Mouse (Mus musculus) myocyte (in vitro differentiated cells): ENCODE measurements around the gene Phf10. TPM values are rescaled to one million over a fixed set of nuclear protein-coding genes. Genes with fewer than 3 reads are reported as not detected.
"Not testable (repeated sequence)": the region's sequence is repeated elsewhere in the genome, so short reads cannot be mapped to it uniquely, and the experiment has no call there.

Source experiments
- H3K27me3 ChIP-seq: one replicate; pipeline ENCODE4 v1.6.1; 2011; ENCODE audit not compliant: control insufficient read depth, insufficient read depth, insufficient read length
- H3K36me3 ChIP-seq: one replicate; pipeline ENCODE4 v1.6.1; 2011; ENCODE audit not compliant: control insufficient read depth, insufficient read depth
- H3K4me2 ChIP-seq: one replicate; pipeline ENCODE4 v1.6.1; 2011; ENCODE audit warnings: low read depth, control low read depth
- H3K4me3 ChIP-seq: one replicate; pipeline ENCODE4 v1.5.1; 2011; ENCODE audit warnings: mild to moderate bottlenecking, control low read depth, moderate library complexity
- H3K79me2 ChIP-seq: one replicate; pipeline ENCODE4 v1.6.1; 2011; ENCODE audit not compliant: control insufficient read depth, insufficient read depth
- H3ac ChIP-seq: one replicate; pipeline ENCODE4 v1.6.1; 2011; ENCODE audit not compliant: control insufficient read depth, insufficient read length
- CEBPB ChIP-seq: IDR thresholded peaks from 2 replicates; pipeline ENCODE4 v1.6.1; 2011; ENCODE audit warnings: mild to moderate bottlenecking, moderate library complexity; ENCODE audit not compliant: poor library complexity, insufficient read depth, severe bottlenecking
- E2F4 ChIP-seq: IDR thresholded peaks from one replicate; pipeline ENCODE4 v1.6.1; 2011; ENCODE audit warnings: mild to moderate bottlenecking, control low read depth, moderate library complexity; ENCODE audit not compliant: insufficient read depth
- MYOD1 ChIP-seq, 3 experiments: IDR thresholded peaks; one replicate each; pipeline ENCODE4 v1.6.1; 2011; ENCODE audit warnings: control low read depth in 2 of 3, low read depth in 2 of 3, mild to moderate bottlenecking in 2 of 3, moderate library complexity in 1 of 3; ENCODE audit not compliant: insufficient read length in 2 of 3, control insufficient read depth in 1 of 3
- MYOG ChIP-seq, 3 experiments: IDR thresholded peaks; one replicate each; pipeline ENCODE4 v1.6.1; 2011; ENCODE audit warnings: control low read depth in 2 of 3, low read depth in 2 of 3, mild to moderate bottlenecking in 2 of 3; ENCODE audit not compliant: insufficient read length in 2 of 3, control insufficient read depth in 1 of 3, insufficient read depth in 1 of 3
- POLR2A ChIP-seq: IDR thresholded peaks from one replicate; pipeline ENCODE4 v1.6.1; 2011; ENCODE audit warnings: low read depth, mild to moderate bottlenecking, control low read depth, moderate library complexity; ENCODE audit not compliant: insufficient read length
- POLR2AphosphoS2 ChIP-seq: IDR thresholded peaks from one replicate; pipeline ENCODE4 v1.6.1; 2011; ENCODE audit warnings: low read depth, control low read depth; ENCODE audit not compliant: insufficient read length
- REST ChIP-seq: IDR thresholded peaks from one replicate; pipeline ENCODE4 v1.6.1; 2011; ENCODE audit warnings: mild to moderate bottlenecking, control low read depth, moderate library complexity; ENCODE audit not compliant: insufficient read depth, insufficient read length
- SRF ChIP-seq: IDR thresholded peaks from one replicate; pipeline ENCODE4 v1.6.1; 2011; ENCODE audit warnings: low read depth; ENCODE audit not compliant: control insufficient read depth, insufficient read length
- TCF12 ChIP-seq: IDR thresholded peaks from one replicate; pipeline ENCODE4 v1.6.1; 2011; ENCODE audit warnings: mild to moderate bottlenecking, control low read depth; ENCODE audit not compliant: poor library complexity, insufficient read depth, severe bottlenecking
- polyA plus RNA-seq: library from polyadenylated mRNA; unstranded; fragments of >200 nt; fragmentation: generic; extraction: Trizol; gene quantifications from one replicate; pipeline ENCODE4 v1.2.1, GENCODE M21; 2012; ENCODE audit warnings: missing spikeins

Phf10 gene
- polyA plus RNA-seq, 1 experiment = 216 TPM

DNA sequence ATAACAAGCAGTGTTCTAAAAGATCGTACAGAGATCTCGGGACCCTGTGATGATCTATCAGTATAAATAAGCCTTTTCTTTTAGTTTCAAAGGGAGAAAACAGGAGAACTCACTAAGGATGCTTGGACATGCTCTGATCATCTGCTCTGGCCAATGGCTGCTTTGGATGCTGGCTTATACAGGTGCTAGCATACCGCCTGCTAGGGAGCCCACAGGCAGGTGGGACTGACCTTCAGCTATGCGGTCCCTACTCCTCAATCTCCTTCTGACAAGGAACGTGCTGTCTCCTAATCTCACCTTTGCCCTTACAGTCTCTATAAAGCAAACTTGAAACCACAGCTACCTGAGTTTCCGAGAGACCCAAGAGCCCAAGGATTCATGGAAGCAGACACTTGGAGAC is 56.9 kb downstream of the Phf10 start:
- no peaks in the 10 kb centered on the region for H3K79me2 ChIP-seq

DNA sequence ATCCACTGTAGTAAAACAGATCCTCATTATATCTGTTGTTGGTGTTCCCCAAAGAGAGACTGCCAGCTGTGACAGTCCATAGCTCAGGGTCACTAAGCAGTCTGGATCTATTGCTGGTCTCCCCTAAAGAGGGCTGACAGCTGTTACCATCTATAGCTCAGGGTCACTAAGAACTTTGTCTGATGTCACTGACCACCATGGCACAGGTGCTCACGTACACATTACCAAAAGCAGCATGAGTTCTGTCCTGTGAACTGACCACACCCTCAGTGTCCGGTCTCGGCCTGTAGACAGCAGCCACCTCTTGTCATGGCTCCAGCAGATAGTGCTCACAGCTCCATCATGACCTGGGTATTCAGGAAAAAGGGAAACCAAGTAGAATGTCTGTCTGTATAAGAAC is 57.9 kb downstream of the Phf10 start:
- H3K36me3 ChIP-seq = no peaks in the 10 kb centered on the region
- H3ac ChIP-seq = no peak overlapping the region
- H3K27me3 ChIP-seq = no peaks in the 10 kb centered on the region
- no peak overlapping the region for H3K4me3 ChIP-seq
- H3K4me2 ChIP-seq = no peak overlapping the region
- no peak for TF ChIP-seq TCF12
- TF ChIP-seq MYOG (IDR thresholded peaks at IDR 0.05; ENCODE audit: control insufficient read depth in 1 of 3, insufficient read depth in 1 of 3, insufficient read length in 2 of 3, low read depth in 2 of 3) = peak in 1 of 3 experiments; percentile 8
- TF ChIP-seq POLR2AphosphoS2 = no peak
- peak in 2 of 3 experiments; percentile 45 to 59 for TF ChIP-seq MYOD1 (IDR thresholded peaks at IDR 0.05; ENCODE audit: control insufficient read depth in 1 of 3, insufficient read length in 2 of 3, low read depth in 2 of 3)
- no peak for TF ChIP-seq E2F4
- no peaks in the 10 kb centered on the region for H3K79me2 ChIP-seq

More for the DNA sequence above, 56.9 kb downstream of the Phf10 start:
- H3K36me3 ChIP-seq = no peaks in the 10 kb centered on the region
- H3K4me3 ChIP-seq = no peak overlapping the region
- H3ac ChIP-seq = no peak overlapping the region
- no peaks in the 10 kb centered on the region for H3K27me3 ChIP-seq
- H3K4me2 ChIP-seq = no peak overlapping the region
- TF ChIP-seq SRF = no peak
- no peak for TF ChIP-seq REST
- no peak for TF ChIP-seq POLR2AphosphoS2
- no peak for TF ChIP-seq E2F4
- no peak for TF ChIP-seq POLR2A

DNA sequence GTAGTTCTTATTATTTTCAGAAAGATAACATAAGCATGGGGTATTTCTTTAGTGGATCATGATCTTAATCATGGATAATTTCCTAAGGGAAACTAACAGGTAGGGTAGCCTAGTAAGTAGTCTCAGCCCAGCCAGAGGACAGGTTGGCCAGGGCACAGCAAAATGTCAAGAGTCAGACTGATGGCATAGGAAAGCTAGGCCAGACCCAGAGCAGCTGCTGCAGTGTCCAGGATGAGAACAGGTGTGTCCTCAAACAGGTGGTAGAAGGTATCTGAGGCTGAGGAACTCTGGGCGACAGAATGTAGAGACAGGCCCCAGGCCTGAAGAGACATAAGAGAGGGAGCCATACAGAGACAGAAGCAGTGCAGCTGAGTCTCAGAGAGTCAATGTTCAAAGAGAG is 62.1 kb downstream of the Phf10 start:
- no peak overlapping the region for H3K4me3 ChIP-seq
- no peaks in the 10 kb centered on the region for H3K79me2 ChIP-seq
- no peaks in the 10 kb centered on the region for H3K27me3 ChIP-seq
- H3K4me2 ChIP-seq = no peak overlapping the region
- H3ac ChIP-seq = no peak overlapping the region
- TF ChIP-seq SRF (no peak), MYOD1 (IDR thresholded peaks at IDR 0.05; ENCODE audit: control insufficient read depth in 1 of 3, insufficient read length in 2 of 3, low read depth in 2 of 3) (peak in 1 of 3 experiments; percentile 59), MYOG (IDR thresholded peaks at IDR 0.05; ENCODE audit: control insufficient read depth in 1 of 3, insufficient read depth in 1 of 3, insufficient read length in 2 of 3, low read depth in 2 of 3) (peak in 2 of 3 experiments; percentile 14 to 47), CEBPB (no peak)
- no peaks in the 10 kb centered on the region for H3K36me3 ChIP-seq

DNA sequence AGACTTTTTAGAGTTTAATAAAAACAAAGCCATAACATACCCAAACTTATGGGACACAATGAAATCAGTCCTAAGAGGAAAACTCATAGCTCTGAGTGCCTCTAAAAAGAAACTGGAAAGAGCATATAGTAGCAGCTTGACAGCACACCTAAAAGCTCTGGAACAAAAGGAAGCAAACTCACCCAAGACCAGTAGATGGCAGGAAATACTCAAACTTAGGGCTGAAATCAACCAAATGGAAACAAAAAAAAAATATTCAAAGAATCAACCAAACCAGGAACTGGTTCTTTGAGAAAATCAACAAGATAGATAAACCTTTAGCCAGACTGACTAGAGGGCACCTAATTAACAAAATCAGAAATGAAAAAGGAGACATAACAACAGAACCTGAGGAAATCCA is 66.0 kb downstream of the Phf10 start:
- not testable (repeated sequence) for H3K4me3 ChIP-seq, H3K27me3 ChIP-seq, H3ac ChIP-seq, H3K79me2 ChIP-seq, H3K4me2 ChIP-seq, H3K36me3 ChIP-seq

Other genes starting within 250 kb of the Phf10 start
- 8.0 TPM for gene Wdr27, start 18.1 kb downstream of the Phf10 start, polyA plus RNA-seq
- 8.3 TPM for gene 1600012H06Rik, start 18.1 kb downstream of the Phf10 start, polyA plus RNA-seq
- gene 9030025P20Rik, start 17.2 kb upstream of the Phf10 start, polyA plus RNA-seq = 5.7 TPM
- 0.31 TPM for gene Gm3417, start 17.5 kb upstream of the Phf10 start, polyA plus RNA-seq
- gene Gm3435, start 48.9 kb upstream of the Phf10 start, polyA plus RNA-seq = 2.9 TPM
- gene Ermard, start 79.9 kb upstream of the Phf10 start, polyA plus RNA-seq = 20.2 TPM
- 0.50 TPM for gene Tcte3, start 80.2 kb upstream of the Phf10 start, polyA plus RNA-seq
- gene Gm3448, start 80.3 kb upstream of the Phf10 start, polyA plus RNA-seq = 0.31 TPM